Mouse (Mus musculus) G1E-ER4 (cell line): ENCODE measurements around the gene Olfr536. TPM values are rescaled to one million over a fixed set of nuclear protein-coding genes. Genes with fewer than 3 reads are reported as not detected.
"Not testable (repeated sequence)": the region's sequence is repeated elsewhere in the genome, so short reads cannot be mapped to it uniquely, and the experiment has no call there.

Source experiments
- GATA1 ChIP-seq: IDR thresholded peaks from one replicate; pipeline ENCODE4 v1.8.0; 2012; ENCODE audit warnings: low read length, inconsistent platforms
- polyA plus RNA-seq: library from polyadenylated mRNA; stranded (reverse); fragments of >175 nt; gene quantifications from 2 replicates; pipeline ENCODE4 v1.2.3, GENCODE M21; 2012

The Olfr536 gene
- polyA plus RNA-seq = not detected in 2 replicates

- TF ChIP-seq GATA1 = not testable (repeated sequence)
Observed at GRCm38 (mm10) chr7:140507346-140508021, at the start of gene Olfr536. TSS of gene Olfr536 (minus strand) at chr7:140507396.

- no peak for TF ChIP-seq GATA1
Observed at GRCm38 (mm10) chr7:140539746-140540145, 32.5 kb upstream of the Olfr536 start.

GRCm38 (mm10) chr7:140494702-140495101 lies 12.5 kb downstream of the Olfr536 start:
- TF ChIP-seq GATA1 = no peak

GRCm38 (mm10) chr7:140494231-140494630 lies 13.0 kb downstream of the Olfr536 start:
- no peak for TF ChIP-seq GATA1

GRCm38 (mm10) chr7:140488981-140489380 lies 18.2 kb downstream of the Olfr536 start:
- no peak for TF ChIP-seq GATA1

GRCm38 (mm10) chr7:140483916-140484315 lies 23.3 kb downstream of the Olfr536 start, which contains the start of gene Olfr535:
TSS of gene Olfr535 (plus strand) at chr7:140484216.
- no peak for TF ChIP-seq GATA1

- no peak for TF ChIP-seq GATA1
Observed at GRCm38 (mm10) chr7:140478733-140479132, 28.5 kb downstream of the Olfr536 start.

- TF ChIP-seq GATA1 = no peak
Observed at GRCm38 (mm10) chr7:140477886-140478285, 29.3 kb downstream of the Olfr536 start.

- TF ChIP-seq GATA1 = not testable (repeated sequence)
Observed at GRCm38 (mm10) chr7:140463070-140463469, 44.1 kb downstream of the Olfr536 start, which contains the start of gene Olfr533. TSS of gene Olfr533 (plus strand) at chr7:140463370.

Other genes starting within 250 kb of the Olfr536 start
- gene Olfr525, start 186.5 kb downstream of the Olfr536 start, polyA plus RNA-seq = not detected in 2 replicates
- not detected in 2 replicates for gene Olfr527, start 173.4 kb downstream of the Olfr536 start, polyA plus RNA-seq
- not detected in 2 replicates for gene Olfr60, start 145.7 kb downstream of the Olfr536 start, polyA plus RNA-seq
- gene Olfr530, start 131.1 kb downstream of the Olfr536 start, polyA plus RNA-seq = not detected in 2 replicates
- gene Olfr531, start 104.5 kb downstream of the Olfr536 start, polyA plus RNA-seq = not detected in 2 replicates
- gene Olfr532, start 85.8 kb downstream of the Olfr536 start, polyA plus RNA-seq = not detected in 2 replicates
- not detected in 2 replicates for gene Olfr533, start 44.0 kb downstream of the Olfr536 start, polyA plus RNA-seq
- not detected in 2 replicates for gene Olfr535, start 23.2 kb downstream of the Olfr536 start, polyA plus RNA-seq
- gene Olfr538, start 60.5 kb upstream of the Olfr536 start, polyA plus RNA-seq = not detected in 2 replicates
- gene Olfr46, start 93.9 kb upstream of the Olfr536 start, polyA plus RNA-seq = not detected in 2 replicates
- not detected in 2 replicates for gene Olfr61, start 121.6 kb upstream of the Olfr536 start, polyA plus RNA-seq
- gene Olfr53, start 139.1 kb upstream of the Olfr536 start, polyA plus RNA-seq = not detected in 2 replicates
- gene Olfr539, start 152.5 kb upstream of the Olfr536 start, polyA plus RNA-seq = not detected in 2 replicates
- gene Olfr45, start 174.6 kb upstream of the Olfr536 start, polyA plus RNA-seq = not detected in 2 replicates
- not detected in 2 replicates for gene Olfr541, start 189.9 kb upstream of the Olfr536 start, polyA plus RNA-seq